Mouse (Mus musculus): Measurements from ENCODE around the gene Phrf1.

The Phrf1 gene

GRCm38 (mm10) chr7:141256159-141256558 lies 27.6 kb downstream of the Phrf1 start:
- no peak for DNase-seq (ENCODE audit: low spot score)

- DNase-seq (ENCODE audit: low spot score) = no peak
These were observed 32.9 kb downstream of the Phrf1 start for GRCm38 (mm10) chr7:141261480-141261879.

- no peak for DNase-seq (ENCODE audit: low spot score)
These were observed 35.1 kb downstream of the Phrf1 start for GRCm38 (mm10) chr7:141263640-141264039.

- no peak for DNase-seq (ENCODE audit: low spot score)
These were observed 35.6 kb downstream of the Phrf1 start for GRCm38 (mm10) chr7:141264041-141264700.

GRCm38 (mm10) chr7:141264761-141265410 lies 36.3 kb downstream of the Phrf1 start:
- DNase-seq (ENCODE audit: low spot score) = no peak

GRCm38 (mm10) chr7:141265411-141265738 lies 36.8 kb downstream of the Phrf1 start:
- DNase-seq (ENCODE audit: low spot score) = no peak

- no peak for DNase-seq (ENCODE audit: low spot score)
These were observed 37.4 kb downstream of the Phrf1 start, which contains the start of gene Irf7 for GRCm38 (mm10) chr7:141265739-141266561. Irf7 (minus strand) TSS chr7:141266481.

GRCm38 (mm10) chr7:141268466-141269272 lies 40.1 kb downstream of the Phrf1 start:
- DNase-seq (ENCODE audit: low spot score) = no peak

- no peak for DNase-seq (ENCODE audit: low spot score)
These were observed 40.6 kb downstream of the Phrf1 start for GRCm38 (mm10) chr7:141269273-141269545.

- no peak for DNase-seq (ENCODE audit: low spot score)
These were observed 42.0 kb downstream of the Phrf1 start for GRCm38 (mm10) chr7:141270631-141271030.

- DNase-seq (ENCODE audit: low spot score) = no peak
These were observed 46.8 kb downstream of the Phrf1 start for GRCm38 (mm10) chr7:141275356-141275755.

- no peak for DNase-seq (ENCODE audit: low spot score)
These were observed 48.0 kb downstream of the Phrf1 start, which contains the start of gene Cdhr5 for GRCm38 (mm10) chr7:141276546-141276945. Cdhr5 (minus strand) TSS chr7:141276786.

GRCm38 (mm10) chr7:141277701-141278678 lies 49.4 kb downstream of the Phrf1 start:
- DNase-seq (ENCODE audit: low spot score) = no peak

GRCm38 (mm10) chr7:141278766-141279590 lies 50.4 kb downstream of the Phrf1 start, which contains the start of gene Sct:
Sct (minus strand) TSS chr7:141279133.
- no peak for DNase-seq (ENCODE audit: low spot score)

- no peak for DNase-seq (ENCODE audit: low spot score)
These were observed 52.9 kb downstream of the Phrf1 start for GRCm38 (mm10) chr7:141281442-141281841.

- DNase-seq (ENCODE audit: low spot score) = no peak
These were observed 54.2 kb downstream of the Phrf1 start for GRCm38 (mm10) chr7:141282756-141283155.

- DNase-seq (ENCODE audit: low spot score) = no peak
These were observed 59.5 kb downstream of the Phrf1 start for GRCm38 (mm10) chr7:141288042-141288441.

GRCm38 (mm10) chr7:141291921-141292582 lies 63.5 kb downstream of the Phrf1 start, which contains the start of gene Drd4:
Drd4 (plus strand) TSS chr7:141292006.
- no peak for DNase-seq (ENCODE audit: low spot score)

GRCm38 (mm10) chr7:141292583-141293388 lies 64.2 kb downstream of the Phrf1 start:
- no peak for DNase-seq (ENCODE audit: low spot score)
